Mouse (Mus musculus) forelimb bud, embryonic 11.5 days (tissue): ENCODE measurements around the gene Wnt7a.

Experiments used
- DNase-seq: peaks from one replicate; pipeline ENCODE4 v3.0.0-alpha.2; 2012; ENCODE audit warnings: low read depth, low spot score

Gene Wnt7a

DNA sequence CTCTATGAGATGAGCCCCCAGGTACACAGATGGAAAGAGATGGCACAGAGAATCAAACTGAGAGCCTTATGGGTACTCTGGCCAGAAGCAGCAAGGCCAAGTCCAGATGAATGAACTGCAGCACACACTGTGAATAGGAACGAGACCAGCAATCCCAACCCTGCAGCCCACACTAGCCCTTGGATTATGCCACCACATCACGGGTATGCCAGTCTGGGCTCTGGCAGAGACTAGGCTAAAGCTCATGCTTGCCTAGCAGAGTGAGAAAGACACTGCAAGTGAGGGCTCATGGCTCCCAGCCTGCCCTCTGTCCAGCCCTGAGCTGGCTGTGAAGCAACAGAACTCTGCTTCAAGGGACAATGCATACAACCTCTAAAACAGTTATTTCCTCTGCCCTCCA lies 26.7 kb downstream of the Wnt7a start:
- no peak for DNase-seq

DNA sequence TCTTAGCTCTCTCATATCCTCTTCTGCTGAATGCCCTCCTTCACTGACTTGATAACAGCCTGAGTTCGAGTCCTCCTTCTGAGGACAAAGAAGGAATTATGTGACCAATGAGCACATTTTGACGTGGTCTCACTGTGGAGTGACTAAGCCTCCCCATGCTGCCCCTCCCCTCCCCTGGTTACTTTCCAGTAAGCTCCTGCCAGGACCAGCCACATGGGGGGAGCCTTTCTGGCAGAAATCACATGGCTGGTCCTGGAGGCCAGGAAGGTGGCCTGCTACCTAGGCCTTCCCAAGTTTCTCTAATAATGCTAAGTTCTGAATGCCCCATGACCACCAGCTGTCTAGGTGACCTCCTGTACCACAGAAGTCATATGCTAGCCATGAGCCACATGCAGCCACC lies 27.3 kb downstream of the Wnt7a start:
- no peak for DNase-seq

DNA sequence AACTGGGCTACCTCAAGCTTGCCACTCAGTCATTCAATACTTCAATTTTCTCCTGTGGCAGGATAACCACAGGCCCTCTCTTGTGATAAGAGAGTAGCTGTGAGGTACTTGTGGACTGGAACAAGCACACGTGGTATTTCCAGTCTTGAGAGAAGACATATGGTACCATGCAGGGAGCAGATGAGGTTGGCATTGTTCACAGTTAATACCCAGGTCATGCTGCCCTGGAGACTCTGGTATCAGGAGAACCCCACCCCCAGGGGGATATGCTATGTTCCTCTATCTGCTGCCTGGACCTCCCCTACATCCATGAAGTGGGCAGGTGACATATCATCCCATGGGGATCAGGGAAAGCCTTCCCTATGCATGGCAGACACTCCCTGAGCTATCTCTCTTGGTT lies 27.9 kb downstream of the Wnt7a start:
- no peak for DNase-seq

DNA sequence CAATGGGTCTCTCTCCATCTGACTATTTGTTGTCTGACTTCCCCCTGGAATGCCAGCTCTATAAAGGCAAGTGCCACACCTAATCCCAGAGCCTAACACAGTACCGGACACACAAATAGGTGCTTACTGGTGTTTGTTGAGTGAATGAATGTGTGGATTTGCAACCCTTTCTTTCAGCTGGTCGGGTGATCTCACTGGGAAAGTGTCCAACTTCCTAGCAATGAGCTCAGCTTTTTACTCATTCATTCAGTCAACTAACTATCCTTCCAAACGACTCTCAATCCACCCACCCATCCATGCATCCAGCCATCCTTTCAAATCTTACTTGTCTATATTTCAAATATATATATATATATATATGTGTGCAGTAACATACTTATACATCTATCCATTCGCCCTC lies 31.3 kb downstream of the Wnt7a start:
- DNase-seq: no peak

DNA sequence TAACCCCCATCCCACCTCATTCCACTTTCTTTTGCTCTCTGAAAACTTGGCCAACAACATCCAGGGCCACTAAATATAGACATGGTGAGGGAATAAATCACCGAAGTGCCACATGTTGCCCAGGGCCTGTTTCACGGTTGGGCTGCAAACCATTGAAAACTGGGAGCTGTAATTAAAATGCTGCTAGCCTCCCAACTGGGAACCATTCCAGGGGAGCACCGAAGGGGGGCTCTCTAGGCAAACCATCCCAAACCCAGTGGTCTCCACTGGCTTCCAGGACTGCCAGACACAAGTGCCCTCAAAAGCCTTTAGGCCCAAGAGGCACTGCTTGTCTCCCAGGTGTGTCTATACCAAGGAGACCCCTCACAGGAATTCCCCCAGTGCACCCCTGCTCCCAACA lies 31.9 kb downstream of the Wnt7a start:
- no peak for DNase-seq

DNA sequence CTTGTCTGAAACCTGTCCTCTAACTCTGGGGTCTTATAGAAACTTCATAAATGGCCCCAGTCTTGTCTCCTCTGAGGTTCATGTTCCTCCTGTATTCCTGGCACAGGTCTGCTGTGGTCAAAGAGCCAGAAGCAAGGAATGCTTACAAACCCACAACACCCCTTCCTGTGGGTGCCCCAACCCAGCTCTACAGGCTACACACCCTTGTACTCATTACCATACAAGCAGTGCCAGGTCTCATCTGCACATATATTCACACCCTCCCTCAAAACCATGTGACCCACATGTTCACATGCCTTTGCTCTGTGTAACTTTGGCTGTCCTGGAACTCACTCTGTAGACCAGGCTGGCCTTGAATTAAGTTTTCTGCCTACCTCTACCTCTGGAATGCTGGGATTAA lies 38.2 kb downstream of the Wnt7a start:
- DNase-seq: no peak

DNA sequence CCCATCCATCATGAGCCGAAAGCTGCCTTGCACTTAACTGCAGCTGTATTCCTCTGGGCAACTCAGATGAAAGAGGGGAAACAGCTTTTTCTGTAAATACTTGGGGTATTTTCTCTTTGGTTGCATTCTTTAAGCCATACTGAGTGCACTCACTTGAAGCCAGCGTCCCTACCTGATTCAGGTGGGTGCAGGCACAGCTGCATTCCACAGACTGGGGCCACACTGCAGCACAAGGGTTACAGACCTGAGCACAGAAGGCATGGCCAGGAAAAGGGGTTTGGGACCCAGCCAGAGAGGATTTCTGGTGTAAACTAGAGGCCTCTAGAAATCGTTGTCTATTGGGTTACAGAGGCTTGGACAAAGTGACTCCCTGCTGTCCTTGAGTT lies 38.6 kb downstream of the Wnt7a start:
- peak; percentile 6 for DNase-seq

DNA sequence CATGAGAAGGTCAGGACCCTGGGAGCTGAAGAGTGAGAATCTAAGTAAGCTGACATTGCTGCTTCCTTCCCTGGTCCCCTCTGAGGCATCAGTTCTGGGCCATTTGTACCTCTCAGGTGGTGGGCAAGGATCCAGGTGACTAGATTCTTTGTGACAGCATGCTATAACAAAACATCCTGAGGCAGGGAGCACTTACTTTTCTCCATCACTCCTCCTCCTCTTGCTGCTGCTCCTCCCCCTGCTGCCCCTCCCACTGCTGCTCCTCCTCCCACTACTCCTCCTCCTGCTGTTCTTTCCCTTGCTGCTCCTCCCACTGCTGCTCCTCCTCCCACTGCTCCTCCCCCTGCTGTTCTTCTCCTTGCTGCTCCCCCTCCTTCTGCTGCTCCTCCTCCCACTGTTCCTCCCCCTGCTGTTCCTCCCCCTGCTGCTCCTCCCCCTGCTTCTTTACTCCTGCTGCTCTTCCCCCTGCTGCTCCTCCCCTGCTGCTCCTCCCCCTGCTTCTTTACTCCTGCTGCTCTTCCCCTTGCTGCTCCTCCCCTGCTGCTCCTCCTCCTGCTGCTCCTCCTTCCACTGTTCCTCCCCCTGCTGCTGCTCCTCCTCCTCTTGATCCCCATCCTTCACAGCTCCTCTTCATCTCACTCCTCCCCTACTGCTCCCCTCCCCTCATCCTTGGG lies 39.1 kb downstream of the Wnt7a start:
- DNase-seq: peak; percentile 12

DNA sequence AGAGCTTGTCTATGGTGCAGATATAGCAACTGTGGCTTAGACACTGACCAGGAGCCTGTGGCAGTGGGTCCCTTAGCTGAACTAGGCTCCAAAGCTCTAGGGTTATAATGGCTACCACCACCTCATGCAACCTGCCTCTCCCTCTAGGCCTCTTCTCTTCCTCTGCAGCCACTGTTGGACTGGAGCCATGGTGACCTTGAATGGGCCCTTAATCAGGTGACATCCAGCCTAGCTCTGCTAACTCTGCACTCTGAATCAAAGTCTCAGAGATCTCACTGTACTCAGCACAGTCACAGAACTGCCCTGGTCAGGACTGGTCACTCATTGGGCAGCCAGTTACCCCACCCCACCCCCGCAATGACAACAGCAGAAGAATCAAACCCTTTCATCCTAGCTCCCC lies 44.4 kb downstream of the Wnt7a start:
- DNase-seq: no peak

DNA sequence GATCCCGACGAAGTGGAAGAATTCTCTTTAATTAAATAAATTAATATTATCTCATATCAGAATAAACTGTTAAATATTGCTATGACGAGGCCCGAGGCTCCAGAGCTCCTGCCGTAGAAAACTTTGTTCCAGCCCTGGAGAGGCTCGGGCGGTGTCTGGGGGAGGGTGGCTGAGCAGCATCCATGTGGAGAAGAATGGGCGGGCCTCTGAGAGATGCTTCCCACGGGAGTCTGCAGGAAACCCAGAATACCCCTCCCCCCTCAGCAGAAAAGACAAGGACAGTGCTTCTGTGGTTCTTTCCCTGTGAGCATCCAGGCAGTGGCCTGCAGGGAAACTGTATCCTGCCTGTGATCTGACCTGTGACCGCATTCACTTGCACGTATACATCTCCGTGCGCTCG lies 45.7 kb downstream of the Wnt7a start:
- DNase-seq: no peak

DNA sequence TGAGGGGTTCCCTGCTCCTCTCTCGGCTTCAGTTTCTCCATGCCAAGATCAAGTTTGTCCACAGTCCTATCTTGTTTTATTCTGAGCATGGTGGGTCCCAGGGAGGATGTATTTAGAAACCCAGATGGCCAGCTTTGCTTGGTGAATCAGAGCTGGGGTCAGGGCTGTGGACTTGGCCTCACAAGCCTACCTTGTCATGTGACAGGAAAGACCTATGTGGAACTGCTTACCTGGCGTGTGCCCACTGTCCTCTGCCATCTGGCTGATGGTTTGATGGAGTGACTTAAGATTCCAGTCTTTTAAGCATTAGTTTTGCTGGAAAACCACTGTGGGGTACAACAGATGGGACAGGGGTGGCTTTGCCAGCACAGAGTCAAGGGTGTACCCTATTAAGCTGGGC lies 48.4 kb downstream of the Wnt7a start:
- DNase-seq: no peak

DNA sequence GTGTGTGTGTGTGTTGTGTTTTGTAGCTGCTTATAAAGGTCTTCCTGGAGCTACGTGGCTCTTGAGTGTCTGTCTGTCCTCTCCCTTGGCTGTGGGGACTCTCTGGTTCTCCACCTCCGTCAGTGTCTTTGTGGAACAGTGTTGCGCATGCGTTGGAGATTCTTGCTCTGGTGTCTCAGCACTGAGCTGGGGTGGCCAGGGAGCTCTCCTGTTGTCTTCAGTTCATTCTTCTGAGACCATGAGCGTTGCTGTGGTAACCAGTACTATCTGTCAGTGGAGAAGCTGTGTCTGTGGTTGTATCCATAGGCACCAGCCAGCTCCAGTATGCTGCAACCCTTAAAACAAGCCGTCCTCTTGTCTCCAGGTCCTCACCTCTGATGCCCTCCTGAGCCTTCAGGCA lies 50.2 kb downstream of the Wnt7a start:
- no peak for DNase-seq

DNA sequence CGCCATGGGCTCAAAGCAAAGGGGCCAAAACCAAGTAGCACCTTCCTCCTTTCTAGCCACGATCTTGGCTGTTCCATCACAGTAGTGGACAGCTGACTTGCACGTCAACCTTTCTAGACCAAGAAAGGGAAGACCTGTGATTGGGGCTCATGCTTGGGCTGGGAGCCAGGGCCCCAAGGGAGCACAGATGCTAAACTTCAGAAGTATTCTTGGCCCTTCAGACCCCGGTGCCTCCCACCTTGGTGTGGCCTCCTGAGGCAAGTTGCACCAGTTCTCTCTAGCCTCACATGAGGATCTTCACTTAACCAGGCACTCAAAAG lies 50.8 kb downstream of the Wnt7a start:
- no peak for DNase-seq

DNA sequence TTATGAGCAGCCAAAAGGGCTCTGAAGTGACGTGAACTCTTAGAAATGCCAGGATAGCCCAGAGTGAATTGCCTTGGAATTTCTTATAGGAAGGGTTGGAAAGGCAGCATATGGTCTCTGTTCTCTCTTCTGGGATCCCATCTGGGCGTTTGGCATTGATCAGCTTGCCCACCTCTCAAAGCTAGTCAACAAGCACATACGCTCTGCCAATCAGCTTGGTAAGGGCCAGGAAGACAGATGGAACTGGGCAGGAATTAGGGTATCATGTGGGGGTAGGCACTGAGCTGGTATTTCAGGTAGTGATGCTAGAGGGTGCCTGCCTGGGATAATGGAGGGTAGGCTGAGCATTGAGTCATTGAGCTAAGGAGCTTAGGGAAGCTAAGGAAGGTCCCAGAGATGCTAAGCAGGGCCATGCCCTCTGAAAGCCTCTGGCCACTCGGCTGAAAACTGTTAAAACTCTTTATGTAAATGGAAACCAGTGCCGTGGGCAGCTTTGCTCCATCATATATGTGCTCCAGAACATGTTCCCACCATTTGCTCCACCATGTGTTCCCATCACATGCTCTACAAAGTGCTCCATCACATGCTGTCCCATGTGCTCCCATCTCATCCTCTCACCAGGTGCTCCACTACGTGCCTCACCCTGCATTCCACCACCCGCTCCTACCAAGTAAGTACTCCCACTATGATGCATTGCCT lies 51.3 kb downstream of the Wnt7a start:
- DNase-seq: no peak

DNA sequence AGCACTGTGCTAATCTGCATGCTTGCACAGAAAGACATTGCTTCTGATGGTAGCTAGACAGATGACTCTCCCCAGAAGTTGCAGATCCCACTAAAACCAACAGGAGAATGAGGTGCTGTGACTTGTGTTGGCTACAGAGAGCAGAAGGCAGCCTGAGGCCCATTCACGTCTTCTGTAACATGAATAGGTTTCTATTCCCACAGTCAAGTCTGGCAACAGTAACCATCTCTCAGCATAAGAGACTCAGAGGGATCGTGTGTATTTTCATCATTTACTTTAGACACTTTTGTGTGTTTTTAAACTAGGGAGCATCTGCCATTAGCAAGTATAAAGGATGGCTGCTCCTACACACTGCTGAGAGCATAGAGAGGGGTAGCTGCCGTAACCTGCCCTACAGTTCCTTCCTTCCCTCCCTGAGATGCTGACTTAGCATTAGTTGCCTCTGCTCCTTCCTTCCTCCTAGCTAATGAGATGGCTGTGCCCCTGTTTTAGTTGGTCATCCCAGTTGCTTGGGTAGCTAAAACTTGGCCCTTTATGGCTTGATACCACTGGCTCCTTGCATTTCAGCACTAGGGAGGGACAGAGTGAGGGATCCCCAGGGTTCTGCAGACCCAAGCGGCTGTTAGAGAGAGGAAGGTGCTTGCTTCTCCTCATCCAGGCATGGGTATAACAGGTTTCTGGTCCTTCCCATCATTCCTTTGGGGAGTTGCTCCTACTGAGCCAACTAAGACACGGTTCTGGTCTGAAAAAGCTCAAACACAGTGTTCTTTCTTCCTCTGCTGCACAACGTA lies 52.1 kb downstream of the Wnt7a start:
- DNase-seq: no peak

DNA sequence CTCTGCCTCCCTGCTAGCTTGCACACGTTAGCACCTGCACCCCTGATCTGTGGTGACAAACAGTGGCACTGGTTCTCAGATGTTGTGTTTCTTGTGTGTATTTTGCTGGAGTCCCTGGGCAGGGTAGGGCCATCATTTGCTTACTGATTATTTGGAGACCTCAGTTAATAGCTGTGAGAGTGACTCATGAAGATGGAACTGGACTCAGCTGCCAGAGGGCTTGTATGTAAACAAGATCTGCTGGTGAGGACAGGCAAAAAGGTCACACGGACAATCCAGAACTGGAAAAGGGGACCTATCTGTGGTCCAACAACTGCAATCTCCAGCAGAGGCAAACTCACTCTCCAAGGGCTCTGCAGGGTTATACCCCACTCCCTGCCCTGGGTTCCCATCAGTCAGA lies 52.8 kb downstream of the Wnt7a start:
- no peak for DNase-seq

DNA sequence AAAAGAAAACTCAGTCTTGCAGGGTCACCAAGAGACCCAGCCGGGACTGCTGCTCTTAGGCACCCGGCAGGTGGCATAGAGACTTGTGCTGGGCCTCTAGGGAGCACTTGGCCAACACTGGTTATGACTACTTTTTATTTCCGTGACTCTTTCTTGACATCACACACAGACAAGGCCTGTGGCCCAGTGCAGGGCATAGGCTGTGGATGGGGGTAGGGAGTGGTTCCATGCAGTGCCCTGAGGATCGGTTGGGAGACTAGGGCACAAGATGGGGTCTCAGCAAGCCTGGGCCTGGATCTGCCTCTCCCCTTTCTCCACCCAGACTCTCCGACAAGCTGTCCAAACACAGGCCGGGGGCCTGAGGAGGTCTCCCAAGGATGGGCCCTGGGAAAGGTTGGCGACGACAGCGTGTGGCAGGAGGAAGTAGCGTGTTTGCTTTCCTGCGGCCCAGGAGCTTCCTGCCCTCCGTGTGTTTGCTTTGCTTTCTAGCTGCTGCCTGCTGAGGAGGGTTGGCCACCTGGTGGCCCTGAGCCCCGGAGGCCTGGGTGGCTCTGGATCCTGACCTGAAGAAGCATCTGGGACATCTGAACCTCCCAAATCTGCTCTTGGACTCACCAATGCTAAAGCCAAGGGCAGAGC lies 53.8 kb downstream of the Wnt7a start:
- no peak for DNase-seq

DNA sequence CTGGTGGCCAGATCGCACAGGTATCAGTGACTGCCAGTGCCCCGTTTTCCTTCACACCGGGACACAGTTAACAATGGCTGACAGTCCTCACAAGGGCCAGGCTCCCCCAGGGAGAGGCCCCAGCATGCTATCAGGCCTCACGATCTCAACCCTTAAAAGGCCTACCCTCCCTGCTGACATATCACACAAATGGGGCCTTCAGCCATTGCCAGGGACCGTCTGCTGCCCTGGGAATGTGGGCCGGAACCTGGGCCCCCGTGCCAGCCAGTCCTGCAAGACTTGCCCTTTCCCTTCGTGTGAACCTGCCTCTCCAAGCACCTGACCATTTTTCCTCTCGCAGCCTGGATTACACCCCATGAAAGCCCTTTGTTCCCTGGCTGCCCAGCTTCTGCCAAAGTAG lies 61.5 kb downstream of the Wnt7a start:
- no peak for DNase-seq

DNA sequence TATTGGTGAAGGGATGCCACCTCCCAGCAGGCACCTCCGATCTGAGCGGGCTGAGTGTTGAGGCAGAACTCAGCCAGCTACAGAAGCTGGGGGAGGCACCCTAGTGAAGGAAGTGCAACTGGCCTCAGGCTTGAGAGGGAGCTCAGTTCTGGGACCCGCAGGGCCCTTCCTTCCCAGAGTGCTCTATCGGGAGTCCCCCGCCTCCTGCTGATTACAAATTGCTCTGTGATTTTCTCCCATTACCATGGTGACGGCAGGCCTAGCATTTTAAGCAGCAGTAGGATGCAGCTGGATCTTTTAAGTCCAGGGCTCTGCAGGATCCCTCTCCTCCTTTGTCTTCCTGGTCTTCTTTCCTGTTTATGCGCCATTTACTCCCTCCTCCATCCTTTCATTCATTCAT lies 63.4 kb downstream of the Wnt7a start:
- DNase-seq: no peak

DNA sequence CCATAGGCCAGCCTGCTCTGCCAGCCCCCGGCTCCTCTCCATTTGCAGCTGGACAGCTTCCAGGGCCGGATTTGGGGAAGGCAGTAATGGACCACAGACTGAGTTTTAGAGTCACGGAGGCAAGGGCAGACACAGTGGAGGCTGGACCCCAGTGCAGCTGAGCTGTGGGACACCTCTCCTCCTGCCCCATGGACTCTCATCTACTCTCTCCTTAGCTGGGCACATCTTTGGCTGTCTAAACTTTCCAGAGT lies 64.3 kb downstream of the Wnt7a start:
- no peak for DNase-seq

DNA sequence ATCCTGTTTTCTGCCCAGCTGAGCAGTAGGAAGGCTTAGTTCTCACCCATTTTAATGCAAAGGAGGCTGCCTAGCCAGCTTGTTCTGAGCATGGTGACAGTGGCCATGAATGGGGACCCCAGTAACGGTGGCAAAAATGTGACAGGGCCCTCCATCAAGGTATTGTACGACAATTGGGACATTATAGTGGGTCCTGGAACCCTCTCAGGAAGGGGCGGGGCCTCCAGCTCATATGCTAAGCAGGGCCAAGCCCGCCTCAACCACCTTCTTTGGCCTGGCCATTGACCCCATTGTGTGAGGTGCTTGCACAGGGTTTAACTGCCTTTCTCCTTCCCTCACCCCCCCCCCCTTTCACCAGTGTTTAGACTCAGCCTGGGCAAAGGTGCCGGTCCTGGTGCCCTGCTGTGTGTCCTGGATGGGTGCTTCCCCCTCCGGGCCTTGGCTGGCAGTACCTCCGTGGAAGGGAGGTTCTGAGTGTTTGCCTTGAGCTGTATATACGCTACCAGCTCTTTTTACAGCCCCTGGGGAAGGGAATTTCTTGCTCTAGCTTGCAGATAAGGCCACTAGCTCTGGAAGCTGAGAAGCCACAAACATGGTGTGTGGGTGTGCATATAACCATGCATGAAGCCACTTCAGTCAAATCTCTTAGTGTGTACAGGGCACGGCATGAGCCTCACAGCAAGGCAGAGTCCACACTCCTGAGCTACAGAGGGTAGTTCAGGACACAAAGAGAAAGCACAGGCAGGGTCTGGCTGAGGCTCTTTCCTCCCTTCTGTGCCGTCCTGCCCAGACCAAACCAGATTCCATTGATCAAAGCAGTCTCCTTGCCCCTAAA lies 64.9 kb downstream of the Wnt7a start:
- no peak for DNase-seq

DNA sequence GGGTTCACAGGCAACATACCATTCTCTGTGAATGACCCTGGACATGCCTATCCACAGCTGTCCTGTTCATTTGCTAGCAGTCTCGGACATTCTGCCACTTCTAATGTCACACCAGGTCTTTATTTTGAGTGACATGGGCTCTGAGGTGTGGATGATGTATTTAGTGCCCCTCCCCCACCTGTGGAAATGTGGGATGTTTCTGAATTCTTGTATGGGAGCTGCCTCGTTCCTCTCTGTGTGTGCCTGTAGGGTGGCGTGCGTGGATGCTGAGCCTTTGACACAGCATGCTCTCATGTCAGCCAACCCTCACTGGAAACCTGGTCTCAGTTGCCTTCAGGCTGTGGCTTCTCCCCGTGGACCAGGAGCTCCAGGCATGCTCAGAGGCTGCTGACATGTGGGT lies 66.1 kb downstream of the Wnt7a start:
- DNase-seq: no peak
